Mouse (Mus musculus) spleen, postnatal 10 days (tissue): ENCODE measurements around the gene Sbp.
A peak's percentile ranks its signal among the peaks of the same experiment; 100 is the strongest.
"Not testable (repeated sequence)": the region's sequence is repeated elsewhere in the genome, so short reads cannot be mapped to it uniquely, and the experiment has no call there.

ENCODE experiments used
- DNase-seq, 2 experiments: peaks; one replicate each; pipeline ENCODE4 v3.0.0; 2021 to 2022; ENCODE audit warnings: low spot score in 2 of 2

The Sbp gene

GRCm38 (mm10) chr17:23941372-23941771, at the start of gene Sbp:
Sbp (plus strand) TSS chr17:23941672.
- DNase-seq, result no peak

- not testable (repeated sequence) for DNase-seq
Measured at GRCm38 (mm10) chr17:23917158-23917557, 24.3 kb upstream of the Sbp start, which contains the start of gene Dcpp3. Dcpp3 (plus strand) TSS chr17:23917458.

- DNase-seq, result peak; percentile 53 to 81
Measured at GRCm38 (mm10) chr17:23924531-23925007, 16.9 kb upstream of the Sbp start.

- DNase-seq, result peak; percentile 19 to 40
Measured at GRCm38 (mm10) chr17:23925090-23925493, 16.4 kb upstream of the Sbp start.

- no peak for DNase-seq
Measured at GRCm38 (mm10) chr17:23931157-23931556, 10.3 kb upstream of the Sbp start.

- not testable (repeated sequence) for DNase-seq
Measured at GRCm38 (mm10) chr17:23947486-23947885, 6.0 kb downstream of the Sbp start.

GRCm38 (mm10) chr17:23949068-23949467, 7.6 kb downstream of the Sbp start:
- no peak for DNase-seq

- not testable (repeated sequence) for DNase-seq
Measured at GRCm38 (mm10) chr17:23950828-23951227, 9.4 kb downstream of the Sbp start.

- no peak for DNase-seq
Measured at GRCm38 (mm10) chr17:23955174-23955573, 13.7 kb downstream of the Sbp start, which contains the start of gene Sbpl. Sbpl (minus strand) TSS chr17:23955274.

- peak; percentile 38 to 72 for DNase-seq
Measured at GRCm38 (mm10) chr17:23960084-23960738, 18.7 kb downstream of the Sbp start.

- DNase-seq, result no peak
Measured at GRCm38 (mm10) chr17:23961573-23962122, 20.2 kb downstream of the Sbp start.

- DNase-seq, result no peak
Measured at GRCm38 (mm10) chr17:23965805-23966425, 24.4 kb downstream of the Sbp start.

- no peak for DNase-seq
Measured at GRCm38 (mm10) chr17:23966658-23967401, 25.4 kb downstream of the Sbp start.

GRCm38 (mm10) chr17:23968780-23969179, 27.3 kb downstream of the Sbp start:
- DNase-seq, result peak in 1 of 2 experiments; percentile 38

GRCm38 (mm10) chr17:23969231-23969630, 27.8 kb downstream of the Sbp start:
- peak; percentile 67 to 85 for DNase-seq

- no peak for DNase-seq
Measured at GRCm38 (mm10) chr17:23971315-23971714, 29.8 kb downstream of the Sbp start.

GRCm38 (mm10) chr17:23976665-23977064, 35.2 kb downstream of the Sbp start:
- DNase-seq, result no peak

GRCm38 (mm10) chr17:23979471-23979870, 38.0 kb downstream of the Sbp start:
- DNase-seq, result no peak

- DNase-seq, result no peak
Measured at GRCm38 (mm10) chr17:23980297-23980909, 38.9 kb downstream of the Sbp start, which contains the start of gene Prss30. Prss30 (minus strand) TSS chr17:23980566.

- DNase-seq, result no peak
Measured at GRCm38 (mm10) chr17:23982912-23983311, 41.4 kb downstream of the Sbp start.

- no peak for DNase-seq
Measured at GRCm38 (mm10) chr17:23984989-23985388, 43.5 kb downstream of the Sbp start.

GRCm38 (mm10) chr17:23989802-23990201, 48.3 kb downstream of the Sbp start:
- no peak for DNase-seq
